Mouse (Mus musculus): ENCODE results near the gene Lrrc59.

Gene Lrrc59

DNA sequence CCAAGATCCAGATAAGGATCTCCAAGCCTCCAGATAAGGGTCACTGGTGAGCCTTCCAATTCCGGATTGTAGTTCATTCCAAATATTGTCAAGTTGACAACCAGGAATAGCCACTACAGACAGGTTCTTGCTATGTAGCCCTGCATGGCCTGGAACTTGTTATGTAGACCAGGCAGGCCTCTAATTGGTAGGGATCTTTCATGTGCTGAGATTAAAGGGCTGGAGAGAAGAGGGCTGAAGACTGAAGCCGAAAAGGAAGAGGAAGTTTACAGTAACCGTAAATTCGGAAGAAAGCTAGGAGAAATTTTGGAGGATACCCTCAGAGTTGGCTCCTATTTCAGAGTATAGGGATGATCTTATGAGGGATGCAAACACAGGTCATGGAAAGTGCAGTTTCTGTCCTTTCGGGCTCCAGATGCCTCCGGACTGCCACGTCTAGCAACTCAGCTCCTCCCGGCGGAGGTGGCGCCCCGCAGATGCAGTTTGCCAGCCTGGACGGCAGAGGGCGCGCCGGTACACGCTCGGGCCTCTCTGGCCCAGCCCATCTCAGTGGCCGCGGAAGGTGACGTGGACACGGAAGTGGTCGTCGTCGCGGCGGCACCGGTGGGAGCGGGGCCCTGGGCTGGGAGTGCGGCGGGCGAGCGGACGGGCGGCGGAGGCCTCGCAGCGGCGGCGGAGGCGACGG, at the start of gene Lrrc59:
Lrrc59 (plus strand) TSS at position 569 of the 685 bp plus-strand sequence.
- DNase-seq (ENCODE audit: low read depth), result peak; percentile 83

DNA sequence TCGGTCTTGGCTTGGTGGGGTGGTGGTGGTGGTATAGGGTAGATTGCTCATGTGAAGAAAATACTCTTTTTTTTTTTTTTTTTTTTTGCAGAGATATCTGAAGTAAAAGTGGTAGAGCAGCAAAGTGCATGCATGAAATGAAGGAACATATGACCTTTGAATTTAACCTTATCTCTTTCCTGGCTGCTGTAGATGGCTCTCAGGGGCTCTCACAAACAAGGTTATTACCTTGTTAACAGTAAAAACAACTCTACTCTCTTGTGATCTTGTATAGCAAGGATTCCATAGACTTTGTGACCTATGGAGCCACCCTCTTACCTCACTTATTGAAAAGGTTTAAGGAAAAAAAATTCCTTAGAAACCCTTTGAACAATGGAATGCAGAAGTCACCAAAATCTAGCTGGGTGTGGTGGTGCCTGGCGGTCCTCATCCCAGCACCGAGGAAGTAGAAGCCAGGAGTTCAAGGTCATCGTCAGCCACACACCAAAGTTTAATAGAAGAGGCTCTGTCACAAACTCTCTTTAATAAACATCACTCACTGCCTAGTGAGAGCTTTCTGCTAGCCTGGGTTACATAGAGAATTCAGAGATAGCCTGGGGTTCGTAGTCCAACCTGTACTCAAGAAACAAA, 49.3 kb upstream of the Lrrc59 start:
- no peak for DNase-seq (ENCODE audit: low read depth)

DNA sequence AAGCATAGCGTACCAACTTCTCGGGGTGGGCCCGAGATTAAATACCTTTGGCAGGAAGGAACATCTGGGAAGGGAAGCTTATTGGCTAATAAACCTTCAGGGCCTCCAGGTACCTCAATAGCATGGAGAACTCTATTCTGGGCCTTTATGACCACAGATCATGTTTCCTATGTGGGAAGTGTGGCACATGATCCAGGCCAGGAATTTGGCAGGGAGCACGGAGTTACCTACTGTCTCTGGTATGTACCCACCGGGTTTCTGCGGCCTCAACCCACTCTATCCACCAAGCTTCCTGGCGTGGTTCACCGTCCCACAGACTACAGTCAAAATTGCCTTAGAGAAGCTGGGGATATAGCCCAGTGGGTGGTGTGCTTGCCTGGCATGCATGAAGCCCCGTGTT, 44.5 kb upstream of the Lrrc59 start:
- DNase-seq (ENCODE audit: low read depth), result no peak

DNA sequence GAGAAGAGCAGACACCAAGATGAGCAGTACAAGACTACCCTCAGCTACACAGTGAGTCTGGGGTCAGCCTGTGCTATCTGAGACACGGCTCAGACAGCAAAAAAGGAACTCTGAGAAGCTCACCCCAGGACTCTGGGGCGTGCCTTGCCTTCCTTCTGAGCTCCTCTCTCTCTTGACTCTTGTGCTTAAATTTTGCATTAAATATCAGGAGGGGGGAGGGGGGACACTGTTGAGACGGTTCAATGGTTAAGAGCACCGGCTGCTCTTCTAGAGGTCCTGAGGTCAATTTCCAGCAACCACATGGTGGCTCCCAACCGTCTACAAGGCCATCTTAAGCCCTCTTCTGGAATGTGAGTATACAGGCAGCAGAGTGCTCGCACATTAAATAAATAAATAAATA, 42.1 kb upstream of the Lrrc59 start:
- no peak for DNase-seq (ENCODE audit: low read depth)

DNA sequence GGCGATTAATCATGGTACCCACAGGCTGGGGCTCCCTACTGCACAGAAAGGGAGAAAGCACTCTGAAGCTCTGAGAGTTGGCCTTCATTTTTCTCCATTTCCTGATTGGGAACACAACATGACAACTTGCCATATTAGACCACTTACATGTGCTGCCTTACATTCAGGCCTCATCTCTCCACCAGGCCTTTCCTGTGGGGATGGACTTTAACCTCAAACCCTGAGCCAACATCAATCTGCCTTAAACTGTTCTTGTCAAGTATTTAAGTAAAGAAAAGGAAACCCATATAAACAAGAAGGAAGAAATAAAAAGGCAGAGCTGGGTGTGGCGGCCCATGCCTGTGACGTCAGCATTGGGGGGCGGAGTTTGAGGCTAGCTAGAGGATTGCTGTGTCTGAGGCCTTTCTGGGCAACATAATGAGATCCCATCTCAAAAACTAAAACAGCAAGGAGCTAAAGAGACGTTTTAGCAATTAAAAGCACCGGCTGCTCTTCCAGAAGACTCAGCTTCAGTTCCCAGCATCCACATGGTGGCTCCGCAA, 33.2 kb upstream of the Lrrc59 start:
- peak; percentile 53 for DNase-seq (ENCODE audit: low read depth)

DNA sequence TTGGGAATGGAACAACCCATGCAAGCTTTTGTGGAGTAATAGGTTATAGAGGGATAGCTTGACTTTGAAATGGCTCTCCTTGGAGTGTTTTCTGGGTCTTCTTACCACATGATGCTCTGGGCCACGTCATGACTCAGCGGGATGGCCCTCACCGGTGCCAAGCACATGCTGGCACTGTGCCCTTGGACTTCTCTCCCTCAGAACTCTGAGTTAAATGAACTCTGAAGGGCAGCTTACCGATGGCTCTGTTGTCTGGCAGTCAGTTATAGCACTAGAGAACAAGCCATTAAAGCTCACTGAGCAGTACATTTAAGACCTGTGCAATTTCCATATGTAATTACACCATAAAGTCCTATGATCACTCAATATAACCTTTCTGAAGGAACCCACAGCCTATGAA, 32.2 kb upstream of the Lrrc59 start:
- DNase-seq (ENCODE audit: low read depth), result no peak

DNA sequence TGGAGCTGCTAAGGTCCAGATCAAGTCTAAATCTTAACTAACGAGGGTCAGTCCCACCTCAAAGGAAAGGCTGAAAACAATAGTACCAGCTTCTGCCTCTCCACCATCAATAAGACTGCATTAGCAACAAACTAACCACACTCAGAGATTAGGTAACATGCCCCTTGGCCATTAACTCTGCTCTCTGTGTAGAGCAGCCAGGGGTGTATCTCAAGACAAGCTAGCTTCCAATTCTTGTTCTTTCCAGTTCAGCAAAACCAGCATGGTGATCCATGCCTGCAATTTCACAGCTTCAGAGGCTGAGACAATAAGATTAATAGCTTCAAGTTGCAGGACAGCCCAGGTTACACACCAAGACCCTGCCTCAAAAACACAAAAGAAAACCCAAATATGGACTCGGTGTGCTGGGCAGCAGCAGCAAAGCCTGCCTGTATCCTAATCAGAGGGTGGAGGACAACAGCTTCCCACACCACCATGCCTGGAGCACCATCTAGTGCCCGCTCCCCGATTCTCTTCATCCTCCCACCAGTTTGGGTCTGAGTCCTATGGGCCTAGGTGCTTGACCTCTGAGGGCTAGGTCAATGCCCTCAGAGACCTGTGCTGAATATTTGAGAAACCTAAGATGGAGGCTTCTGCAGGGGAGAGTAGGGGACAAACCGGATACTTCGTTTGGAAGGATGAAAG, 31.0 kb upstream of the Lrrc59 start:
- DNase-seq (ENCODE audit: low read depth), result no peak

DNA sequence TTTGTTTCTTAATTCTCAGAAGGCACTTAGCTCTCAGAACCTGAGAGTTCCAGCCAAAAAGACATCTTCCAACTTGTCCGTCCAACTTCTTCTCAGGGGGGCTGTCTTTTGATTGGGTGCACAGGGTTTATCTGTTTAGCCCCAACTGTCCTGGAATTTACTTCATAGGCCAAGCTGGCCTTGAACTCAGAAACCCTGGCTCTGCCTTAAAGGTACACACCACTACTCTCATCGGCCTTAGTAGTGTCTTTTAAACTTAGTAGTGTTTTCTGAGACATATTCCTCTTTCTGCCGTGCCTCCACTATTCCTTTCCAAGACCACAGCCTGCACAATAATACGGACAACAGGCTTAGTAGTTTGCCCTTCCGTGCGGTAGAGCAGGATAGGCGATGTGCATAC, 29.1 kb upstream of the Lrrc59 start:
- DNase-seq (ENCODE audit: low read depth), result no peak

DNA sequence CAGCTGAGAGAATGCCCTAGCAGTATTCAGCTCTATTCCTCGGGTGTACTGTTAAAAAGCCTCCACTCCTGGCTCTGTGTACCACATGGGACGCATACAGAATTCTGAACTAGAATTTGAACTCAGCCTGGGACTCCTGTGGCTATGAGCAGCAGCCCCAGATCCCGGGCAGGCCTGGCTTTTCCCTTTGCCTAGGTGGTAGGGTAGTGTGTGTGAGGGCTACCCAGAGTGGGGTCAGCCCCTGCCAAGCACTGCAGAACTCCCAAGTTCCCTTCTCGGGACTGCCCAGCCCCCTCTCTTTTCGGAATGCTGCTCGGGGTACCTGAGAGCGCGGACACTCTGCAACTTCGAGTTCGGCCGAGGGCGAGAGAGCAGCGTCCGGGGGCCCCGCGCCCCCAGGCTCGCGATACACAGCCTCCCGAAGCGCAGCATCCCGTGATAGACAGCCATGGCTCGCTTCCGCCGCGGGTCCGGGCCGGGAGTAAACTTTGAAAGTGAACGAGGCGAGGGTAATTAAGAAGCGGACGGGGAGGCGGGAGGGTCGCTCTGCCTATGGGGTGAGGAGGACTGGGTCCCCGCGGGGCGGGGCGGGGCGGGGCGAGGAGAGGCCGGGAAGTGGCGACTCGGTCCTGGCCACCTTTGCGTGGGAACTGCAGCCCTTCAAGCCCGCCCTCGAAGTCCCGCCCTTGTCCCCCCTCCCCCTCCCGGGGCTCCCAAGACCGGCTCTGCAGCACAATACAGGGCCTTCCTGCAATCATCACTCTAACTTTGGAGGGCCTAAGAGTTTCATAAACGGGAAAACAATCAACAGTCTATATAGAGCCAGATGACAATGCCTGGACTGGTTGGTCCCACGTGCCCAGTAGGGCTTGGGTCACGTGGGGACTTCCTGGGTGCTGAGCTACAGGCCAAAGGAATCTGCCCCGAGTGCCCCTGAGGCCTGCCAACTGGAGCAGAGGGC, 28.0 kb upstream of the Lrrc59 start, which contains the start of gene Acsf2:
Acsf2 (minus strand) TSS at position 551 of the 961 bp plus-strand sequence.
- DNase-seq (ENCODE audit: low read depth), result peak; percentile 30

DNA sequence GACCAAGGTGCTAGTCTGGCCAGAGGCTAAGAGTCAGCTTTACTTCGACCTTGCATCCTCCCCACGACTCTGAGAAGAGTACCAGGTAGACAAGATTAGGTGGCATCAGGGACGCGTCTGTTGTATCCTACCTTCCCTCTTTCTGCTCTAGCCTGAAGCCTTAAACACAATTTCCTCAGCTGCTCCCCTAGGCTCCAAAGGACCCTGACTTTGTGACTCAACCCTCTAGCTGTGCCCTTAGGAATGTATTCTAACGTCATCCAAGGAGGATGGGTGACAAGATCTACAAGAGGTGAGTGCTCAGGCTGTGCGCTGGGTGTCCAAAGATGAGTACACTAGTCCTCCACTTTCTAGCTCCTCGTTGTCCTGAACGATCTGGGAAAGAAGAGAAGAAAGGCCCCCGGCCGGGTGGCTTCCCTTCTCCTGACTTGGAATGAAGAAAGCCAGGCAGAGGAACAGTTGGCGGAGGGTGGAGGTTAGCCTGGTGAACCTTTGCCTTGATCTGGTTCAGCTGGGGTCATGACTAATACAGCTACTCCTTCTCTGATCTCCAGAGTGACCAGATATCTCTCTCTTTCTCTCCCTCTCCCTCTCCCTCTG, 27.1 kb upstream of the Lrrc59 start:
- no peak for DNase-seq (ENCODE audit: low read depth)

DNA sequence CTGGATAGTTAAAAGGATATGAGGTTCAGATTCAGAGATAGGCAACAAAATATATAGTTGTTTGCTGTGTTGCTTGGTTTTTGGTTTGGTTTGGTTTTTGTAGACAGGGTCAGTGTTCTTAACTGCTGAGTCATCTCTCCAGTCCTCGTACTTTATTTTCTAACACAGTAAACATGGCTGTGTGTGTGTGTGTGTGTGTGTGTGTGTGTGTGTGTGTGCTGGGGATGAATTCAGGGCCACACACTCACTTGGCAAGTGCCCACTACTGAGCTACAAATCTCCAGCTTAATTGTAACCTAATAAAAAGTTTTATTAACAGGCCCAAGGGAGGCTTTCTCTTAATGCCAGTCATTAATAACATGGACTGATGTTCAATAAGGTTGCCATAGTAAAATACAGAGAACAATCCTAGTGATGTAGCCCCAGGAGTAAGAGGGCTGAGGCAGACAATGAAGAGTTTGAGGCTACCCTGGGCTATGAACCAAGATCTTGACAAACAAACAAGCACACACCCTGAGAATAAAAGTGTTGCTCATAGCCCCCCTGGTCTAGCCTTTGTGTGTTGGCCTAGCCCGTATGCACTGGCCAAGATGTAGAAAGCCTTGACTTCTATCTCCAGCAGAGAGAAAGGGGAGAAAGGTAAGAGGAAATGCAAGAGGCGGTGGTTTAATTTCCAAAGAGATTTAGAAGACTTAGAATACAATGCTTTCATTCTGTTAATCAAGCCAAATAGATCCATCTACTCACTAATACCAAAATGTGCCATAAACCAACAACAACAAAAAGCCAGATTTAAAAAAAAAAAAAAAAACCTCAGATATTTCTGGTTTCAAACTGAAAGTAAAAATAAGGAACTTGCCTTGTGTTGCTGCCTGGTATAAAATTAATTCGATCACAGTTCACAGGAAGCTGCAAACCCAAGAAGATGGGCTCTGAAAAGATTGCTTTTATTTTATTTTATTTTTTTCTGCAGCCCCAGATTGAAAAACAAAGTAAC, 18.5 kb upstream of the Lrrc59 start:
- no peak for DNase-seq (ENCODE audit: low read depth)

DNA sequence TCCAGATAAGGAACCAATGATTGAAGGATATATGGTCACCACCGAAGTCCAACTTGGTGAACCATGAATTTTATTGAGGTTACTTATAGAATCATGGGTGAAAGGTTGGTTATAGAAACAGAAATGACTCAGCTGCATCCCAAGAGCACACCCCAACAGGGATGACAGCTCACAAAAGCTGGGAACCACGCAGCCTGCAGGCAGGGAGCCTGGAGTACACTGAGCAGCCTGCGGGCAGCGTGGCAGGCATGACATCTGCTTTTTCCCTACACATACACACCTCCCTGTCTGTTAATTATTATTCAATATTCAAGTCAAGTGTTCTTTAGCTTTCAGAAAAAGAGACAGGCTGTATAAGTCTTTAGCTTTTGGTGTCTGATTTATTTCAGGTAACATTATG, 15.0 kb upstream of the Lrrc59 start:
- DNase-seq (ENCODE audit: low read depth), result no peak

DNA sequence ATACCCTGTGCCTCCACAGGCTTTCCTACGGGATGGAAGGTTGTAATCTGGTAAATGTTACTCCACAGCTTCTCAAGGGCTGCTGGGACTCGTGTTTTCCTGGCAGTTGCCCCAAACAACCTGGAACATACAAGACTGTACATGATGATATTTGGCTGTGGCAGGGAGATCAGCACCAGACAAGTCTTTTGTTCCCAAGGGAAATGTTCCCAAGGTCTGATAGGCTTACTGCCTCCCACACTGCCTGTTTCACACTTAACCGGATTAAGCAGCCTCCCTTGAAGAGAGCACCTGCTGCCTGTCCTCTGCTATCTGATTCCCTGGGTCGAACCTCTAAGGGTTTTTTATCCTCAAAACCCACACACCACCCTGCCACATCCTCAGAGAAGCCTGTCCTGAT, 14.1 kb upstream of the Lrrc59 start:
- DNase-seq (ENCODE audit: low read depth), result no peak

DNA sequence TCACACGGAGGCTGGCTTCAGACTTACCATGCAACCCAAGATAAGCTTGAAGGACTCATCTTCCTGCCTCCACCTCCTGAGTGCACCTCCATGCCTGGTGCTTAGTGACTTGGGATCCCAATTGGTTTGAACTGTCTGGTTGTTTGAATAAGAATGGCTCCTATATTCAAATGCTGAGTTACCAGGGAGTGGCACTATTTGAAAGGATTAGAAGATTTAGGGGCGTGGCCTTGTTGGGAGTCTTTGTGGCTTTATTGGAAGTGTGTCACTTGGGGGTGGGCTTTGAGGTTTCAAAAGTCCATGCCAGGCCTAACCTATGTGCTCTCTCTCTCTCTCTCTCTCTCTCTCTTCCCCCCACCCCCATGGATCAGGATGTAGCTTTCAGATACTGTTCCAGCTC, 11.9 kb upstream of the Lrrc59 start:
- no peak for DNase-seq (ENCODE audit: low read depth)

DNA sequence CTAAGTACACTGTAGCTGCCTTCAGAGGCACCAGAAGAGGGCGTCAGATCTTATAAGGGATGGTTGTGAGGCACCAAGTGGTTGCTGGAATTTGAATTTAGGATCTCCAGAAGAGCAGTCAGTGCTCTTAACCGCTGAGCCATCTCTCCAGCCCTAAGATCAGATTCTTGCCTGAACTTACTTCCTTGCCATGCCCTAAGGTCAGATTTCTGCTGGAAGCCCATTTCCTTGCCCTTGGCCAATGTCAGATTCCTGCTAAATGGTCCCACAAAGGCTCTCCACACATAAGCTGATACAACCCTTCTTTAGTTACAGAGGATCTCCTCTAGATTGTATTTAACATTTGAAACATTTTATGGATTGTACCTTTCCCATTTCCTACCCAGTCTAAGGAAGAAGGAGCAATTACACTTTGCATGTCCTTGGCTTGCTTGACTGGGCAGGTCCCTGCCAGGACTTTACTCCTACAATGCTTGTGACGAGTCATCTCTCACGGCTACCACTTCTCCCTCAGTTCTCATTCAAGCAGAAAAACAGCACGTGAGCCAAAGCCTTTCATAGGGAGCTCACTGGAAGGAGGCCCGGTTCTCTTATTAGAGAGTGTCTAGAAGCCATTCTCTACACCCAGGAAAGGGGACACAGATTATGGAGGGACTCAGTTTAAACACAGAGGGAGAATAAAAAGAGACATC, 8.7 kb upstream of the Lrrc59 start:
- no peak for DNase-seq (ENCODE audit: low read depth)

DNA sequence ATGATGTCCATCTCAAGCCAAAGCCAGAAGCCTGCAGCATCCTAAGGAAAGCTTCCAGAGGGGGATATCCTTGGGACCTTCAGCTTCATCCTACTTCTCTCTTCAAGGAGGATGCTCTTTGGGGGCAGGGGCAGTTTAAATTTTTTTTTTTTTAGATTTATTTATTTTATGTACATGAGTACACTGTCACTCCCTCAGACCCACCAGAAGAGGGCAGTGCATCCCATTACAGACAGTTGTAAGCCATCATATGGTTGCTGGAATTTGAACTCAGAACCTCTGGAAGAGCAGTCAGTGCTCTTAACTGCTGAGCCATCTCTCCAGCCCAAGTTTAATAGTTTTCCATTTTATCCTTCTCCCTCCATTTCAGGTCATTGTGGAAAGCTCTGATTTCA, 8.1 kb upstream of the Lrrc59 start:
- no peak for DNase-seq (ENCODE audit: low read depth)

DNA sequence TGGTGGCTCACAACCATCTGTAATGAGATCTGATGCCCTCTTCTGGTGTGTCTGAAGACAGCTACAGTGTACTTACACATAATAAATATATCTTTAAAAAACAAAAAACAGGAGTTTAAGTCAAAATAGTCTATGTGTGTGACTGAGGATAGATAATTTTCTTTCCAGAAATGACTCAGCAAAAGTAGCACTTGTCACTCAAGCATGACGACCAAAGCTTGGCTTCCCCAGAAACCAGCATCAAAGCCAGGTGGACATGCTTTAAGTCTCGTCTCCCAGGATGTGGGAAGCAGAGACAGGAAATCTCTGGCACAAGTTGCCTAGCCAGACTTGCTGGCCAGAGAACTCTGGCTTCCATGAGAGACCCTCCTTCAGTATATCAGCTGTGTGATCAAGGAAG, 7.4 kb upstream of the Lrrc59 start:
- no peak for DNase-seq (ENCODE audit: low read depth)

DNA sequence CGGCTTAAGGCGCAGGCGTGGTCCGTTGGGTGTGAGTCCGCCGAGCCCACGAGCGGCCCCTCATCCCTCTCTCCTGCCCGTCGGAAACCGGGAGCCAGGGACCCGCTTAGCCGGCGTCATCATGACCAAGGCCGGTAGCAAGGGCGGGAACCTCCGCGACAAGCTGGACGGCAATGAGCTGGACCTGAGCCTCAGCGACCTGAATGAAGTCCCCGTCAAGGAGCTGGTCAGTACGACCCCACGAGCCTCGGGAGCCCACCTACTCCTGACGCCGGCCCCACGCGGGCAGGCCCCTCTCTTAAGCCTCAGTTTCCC, 274 bp downstream of the Lrrc59 start:
- DNase-seq (ENCODE audit: low read depth), result no peak

DNA sequence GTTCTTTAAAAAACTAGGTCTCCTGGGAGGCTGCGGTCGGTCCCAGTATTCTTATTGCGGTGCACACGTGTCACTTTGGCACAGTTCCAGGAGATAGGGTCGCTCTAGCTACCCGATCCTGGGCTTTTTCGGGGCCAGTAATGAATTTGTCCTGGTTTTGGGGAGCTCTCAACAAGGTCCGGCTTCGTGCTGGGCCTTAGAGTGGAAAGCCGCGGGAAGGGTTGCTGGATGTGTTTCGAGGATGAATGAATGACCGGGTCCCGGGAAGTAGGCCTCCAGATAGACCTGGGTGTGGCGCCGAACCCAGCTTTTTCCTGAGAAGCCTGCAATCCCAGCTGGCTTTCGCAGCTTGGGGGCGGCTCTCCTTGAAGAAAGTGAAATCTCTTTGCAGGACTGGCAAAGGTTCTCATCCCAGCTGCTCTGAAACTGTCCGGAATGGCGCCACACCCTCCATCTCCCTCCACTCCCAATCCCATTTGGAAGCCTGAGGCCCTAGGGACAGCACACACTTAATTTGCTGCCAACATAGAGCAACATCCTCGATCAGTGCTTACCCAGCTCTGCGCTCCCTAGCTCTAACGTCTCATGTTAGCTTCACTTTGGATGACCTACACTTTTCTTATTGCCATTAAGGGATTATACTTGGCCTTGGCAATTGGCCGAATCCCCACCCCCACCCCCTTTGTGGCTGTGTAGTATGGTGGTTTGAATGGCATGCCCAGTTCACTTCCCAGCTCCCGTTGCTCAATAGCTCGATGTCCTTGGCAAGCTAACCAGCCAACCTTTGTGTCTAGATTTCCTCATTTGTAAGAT, 838 bp downstream of the Lrrc59 start:
- no peak for DNase-seq (ENCODE audit: low read depth)

All from c-Kit-positive CD71-negative TER-119-negative erythroid progenitor cells, embryonic 14.5 days (primary cell).